Mouse (Mus musculus): ENCODE measurements around the gene Sh3d21. TPM values are rescaled to one million over a fixed set of nuclear protein-coding genes. Genes with fewer than 3 reads are reported as not detected.

Sh3d21 gene
- total and polyA plus RNA-seq, 3 experiments = 0.31 to 1.3 TPM; not detected in 1

DNA sequence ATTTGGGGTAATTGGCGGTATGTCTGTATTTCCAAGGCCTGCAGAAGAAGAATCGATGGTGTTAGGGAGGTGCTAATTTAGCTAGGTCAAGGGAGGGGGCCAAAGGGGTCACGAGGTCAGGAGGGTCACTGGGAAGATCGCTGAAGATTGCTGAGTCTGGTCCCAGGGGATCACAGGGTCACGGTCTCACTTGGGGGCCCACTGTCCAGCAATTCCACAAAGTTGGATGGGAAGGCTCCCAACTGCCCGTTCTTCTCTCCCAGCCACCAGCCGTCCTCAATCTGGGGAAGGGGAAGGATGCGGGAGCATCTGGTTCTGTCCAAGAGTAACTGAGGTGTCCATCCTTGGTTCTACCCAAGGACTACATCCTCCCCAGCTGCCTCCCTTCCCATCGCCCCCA, 1.3 kb downstream of the Sh3d21 start:
- Histone ChIP-seq H3K79me2 (ENCODE audit: control insufficient read depth, insufficient read depth, low read length, poor library complexity) (peaks cover 2% of the 10 kb centered on the region; the same call in 1 of the 2 replicates), H3K36me3 (ENCODE audit: control insufficient read depth in 1 of 2, insufficient read depth in 2 of 2, low read length in 2 of 2) (peaks cover 4 to 6% of the 10 kb centered on the region in 2 experiments), H3K27me3 (ENCODE audit: control insufficient read depth in 1 of 2, insufficient read depth in 2 of 2, low read length in 2 of 2) (no peaks in the 10 kb centered on the region), H3K9me3 (replicated peaks; ENCODE audit: insufficient read depth, low read length) (no peaks in the 10 kb centered on the region), H3K4me3 (ENCODE audit: control insufficient read depth in 1 of 2, insufficient read depth in 1 of 2, low read depth in 2 of 2, low read length in 2 of 2) (no peak overlapping the region), H3K9ac (ENCODE audit: control insufficient read depth, low read depth, low read length, poor library complexity, severe bottlenecking) (no peak overlapping the region), H3K4me1 (ENCODE audit: control insufficient read depth in 1 of 2, insufficient read depth in 2 of 2, low read length in 2 of 2) (peaks cover 0 to 9% of the 10 kb centered on the region in 2 experiments; a peak in 1 of 4 replicates), H3K27ac (ENCODE audit: control insufficient read depth, low read depth, low read length) (no peak overlapping the region)
- no peak for TF ChIP-seq MEF2A (IDR thresholded peaks at IDR 0.05; ENCODE audit: extremely low read depth, insufficient replicate concordance, low read depth, low read length, poor library complexity, severe bottlenecking)
- no peak for TF ChIP-seq E2F4 (IDR thresholded peaks at IDR 0.05; ENCODE audit: borderline replicate concordance, low read depth, low read length)
- no peak for TF ChIP-seq SMC3 (IDR thresholded peaks at IDR 0.05; ENCODE audit: low read depth, low read length)
- no peak for TF ChIP-seq POLR2AphosphoS2 (IDR thresholded peaks at IDR 0.05; ENCODE audit: low read length)
- TF ChIP-seq SIN3A (IDR thresholded peaks at IDR 0.05; ENCODE audit: low read length) = no peak
- no peak for TF ChIP-seq EP300 (IDR thresholded peaks at IDR 0.05; ENCODE audit: low read depth in 1 of 2, low read length in 2 of 2)
- DNase-seq (ENCODE audit: low read depth, low spot score) = no peak

GRCm38 (mm10) chr4:126161456-126161855, 1.8 kb downstream of the Sh3d21 start:
- Histone ChIP-seq H3K36me3 (ENCODE audit: control insufficient read depth in 1 of 2, insufficient read depth in 2 of 2, low read length in 2 of 2) (peaks cover 2% of the 10 kb centered on the region in 2 experiments; a peak in 3 of 4 replicates), H3K4me1 (ENCODE audit: control insufficient read depth in 1 of 2, insufficient read depth in 2 of 2, low read length in 2 of 2) (peaks cover 0 to 9% of the 10 kb centered on the region in 2 experiments; a peak in 1 of 4 replicates), H3K9ac (ENCODE audit: control insufficient read depth, low read depth, low read length, poor library complexity, severe bottlenecking) (no peak overlapping the region), H3K27ac (ENCODE audit: control insufficient read depth, low read depth, low read length) (no peak overlapping the region), H3K27me3 (ENCODE audit: control insufficient read depth in 1 of 2, insufficient read depth in 2 of 2, low read length in 2 of 2) (no peaks in the 10 kb centered on the region), H3K79me2 (ENCODE audit: control insufficient read depth, insufficient read depth, low read length, poor library complexity) (peaks cover 2% of the 10 kb centered on the region; the same call in 1 of the 2 replicates), H3K4me3 (ENCODE audit: control insufficient read depth in 1 of 2, insufficient read depth in 1 of 2, low read depth in 2 of 2, low read length in 2 of 2) (no peak overlapping the region), H3K9me3 (replicated peaks; ENCODE audit: insufficient read depth, low read length) (no peaks in the 10 kb centered on the region)
- TF ChIP-seq MAX (IDR thresholded peaks at IDR 0.05; ENCODE audit: low read length) (no peak), ZMIZ1 (IDR thresholded peaks at IDR 0.05; ENCODE audit: low read depth, low read length) (no peak), TBP (IDR thresholded peaks at IDR 0.05; ENCODE audit: low read depth, low read length) (no peak), POLR2A (IDR thresholded peaks at IDR 0.05; ENCODE audit: control insufficient read depth in 1 of 2, insufficient read depth in 1 of 2, low read depth in 1 of 2, low read length in 2 of 2, poor library complexity in 1 of 2) (no peak), USF2 (IDR thresholded peaks at IDR 0.05; ENCODE audit: borderline replicate concordance in 1 of 2, insufficient read depth in 1 of 2, low read depth in 1 of 2, low read length in 2 of 2) (no peak), MXI1 (IDR thresholded peaks at IDR 0.05; ENCODE audit: low read depth, low read length) (no peak), MAZ (IDR thresholded peaks at IDR 0.05; ENCODE audit: low read depth, low read length) (no peak), TAL1 (IDR thresholded peaks at IDR 0.05; ENCODE audit: low read length) (no peak), RAD21 (IDR thresholded peaks at IDR 0.05; ENCODE audit: low read depth, low read length) (no peak), ETS1 (IDR thresholded peaks at IDR 0.05; ENCODE audit: low read depth, low read length) (no peak), UBTF (IDR thresholded peaks at IDR 0.05; ENCODE audit: borderline replicate concordance, insufficient read depth, low read depth, low read length) (no peak), JUND (IDR thresholded peaks at IDR 0.05; ENCODE audit: low read depth, low read length) (no peak), KAT2A (conservative IDR thresholded peaks at IDR 0.05; ENCODE audit: low read depth, low read length) (no peak), MYC (IDR thresholded peaks at IDR 0.05; ENCODE audit: low read depth, low read length) (no peak), POLR2AphosphoS5 (IDR thresholded peaks at IDR 0.05; ENCODE audit: borderline replicate concordance, low read depth, low read length) (no peak), NRF1 (IDR thresholded peaks at IDR 0.05; ENCODE audit: insufficient read depth, low read depth, low read length, poor library complexity, severe bottlenecking) (no peak), ELF1 (IDR thresholded peaks at IDR 0.05; ENCODE audit: low read depth, low read length) (no peak), HCFC1 (IDR thresholded peaks at IDR 0.05; ENCODE audit: low read depth, low read length) (no peak), TCF12 (IDR thresholded peaks at IDR 0.05; ENCODE audit: low read depth, low read length) (no peak)
- DNase-seq (ENCODE audit: low read depth, low spot score) = no peak
